Comparison of ENCODE assay signal across 28 mouse cellular contexts in the genomic region with DNA sequence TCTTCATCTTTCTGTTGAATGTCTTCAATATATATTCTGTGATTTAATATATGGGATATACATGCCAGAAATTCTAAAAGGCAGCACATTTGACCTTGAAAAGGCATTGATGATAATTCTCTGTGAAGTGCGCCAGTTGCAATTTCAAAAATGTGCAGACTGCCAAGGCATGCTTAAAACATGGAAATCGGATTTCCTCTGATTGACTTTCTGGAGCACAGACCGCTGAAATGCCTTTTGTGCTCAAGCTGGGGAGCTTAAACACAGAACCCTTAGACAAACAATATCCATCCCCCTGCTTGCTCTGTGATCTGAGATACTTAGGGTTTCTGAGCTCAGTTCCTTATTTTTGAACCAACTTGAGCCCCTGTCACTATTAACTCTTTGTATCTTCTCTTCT. TPM values are rescaled to one million over a fixed set of nuclear protein-coding genes. Genes with fewer than 3 reads are reported as not detected.
A peak's percentile ranks its signal among the peaks of the same experiment; 100 is the strongest.
DNase-seq lines count a peak whose midpoint lies in the region; ATAC-seq and TF ChIP-seq lines count a peak whose summit lies in the region.
"Had no signal": no experiment of that assay in that cellular context is flagged by ENCODE, and none has a peak within 500 bp of the region (broad histone marks: within the 10 kb centered on the region; RNA-seq: fewer than 3 reads in every experiment).

No protein-coding gene starts in this region.

- DNase-seq in embryonic facial prominence, embryonic 11.5 days (ENCODE audit: low spot score): peak; percentile 24
- DNase-seq in embryonic facial prominence, embryonic 10.5 days (ENCODE audit: low spot score): no peak
- DNase-seq in hindbrain, postnatal 0 days (ENCODE audit: low spot score): peak; percentile 44
- DNase-seq in hindbrain, embryonic 11.5 days (ENCODE audit: low spot score): no peak
- peak; percentile 61 for DNase-seq in midbrain, embryonic 14.5 days
- no peak for DNase-seq in natural killer cell, adult 2 months (ENCODE audit: low spot score in 2 of 2)
- DNase-seq: adrenal gland, adult 8-10 months; cerebellum, adult 11-12 months; heart, adult 2 months; heart, postnatal 4 days; kidney, adult 11 months; kidney, postnatal 36 days; liver, embryonic 13.5 days; lung, adult 18-20 months; lung, postnatal 10 days; thymus, adult 2 months; thymus, postnatal 36 days had no signal

- no peak for ATAC-seq in embryonic facial prominence, embryonic 11.5 days (replicated peaks; ENCODE audit: insufficient number of reproducible peaks, low FRiP score, low TSS enrichment, low read depth)
- ATAC-seq in hindbrain, postnatal 0 days: no peak
- ATAC-seq in hindbrain, embryonic 11.5 days (ENCODE audit: low FRiP score): no peak
- ATAC-seq in midbrain, embryonic 14.5 days (ENCODE audit: low FRiP score, low TSS enrichment): no peak
- no peak for ATAC-seq in midbrain, embryonic 13.5 days
- ATAC-seq: inflammation-experienced regulatory T-cells, adult 6 months had no signal

- no peaks in the 10 kb centered on the region for H3K27me3 ChIP-seq in embryonic facial prominence, embryonic 11.5 days (ENCODE audit: control insufficient read depth, insufficient read depth, low read length)
- no peaks in the 10 kb centered on the region for H3K27me3 ChIP-seq in embryonic facial prominence, embryonic 10.5 days (replicated peaks; ENCODE audit: low read depth, poor library complexity, severe bottlenecking)
- no peaks in the 10 kb centered on the region for H3K27me3 ChIP-seq in hindbrain, postnatal 0 days (ENCODE audit: insufficient read depth, low read length)
- no peaks in the 10 kb centered on the region for H3K27me3 ChIP-seq in hindbrain, embryonic 11.5 days (ENCODE audit: control insufficient read depth, insufficient read depth, low read length)
- H3K27me3 ChIP-seq in midbrain, embryonic 14.5 days (ENCODE audit: control insufficient read depth, insufficient read depth, low read length): no peaks in the 10 kb centered on the region
- H3K27me3 ChIP-seq in midbrain, embryonic 13.5 days: no peaks in the 10 kb centered on the region
- H3K27me3 ChIP-seq: heart, embryonic 12.5 days; kidney, embryonic 15.5 days; liver, embryonic 13.5 days; neural tube, embryonic 12.5 days had no signal

- no peak overlapping the region for H3K9ac ChIP-seq in embryonic facial prominence, embryonic 11.5 days (replicated peaks; ENCODE audit: low read length)
- no peak overlapping the region for H3K9ac ChIP-seq in hindbrain, postnatal 0 days (replicated peaks; ENCODE audit: low read length)
- no peak overlapping the region for H3K9ac ChIP-seq in hindbrain, embryonic 11.5 days (ENCODE audit: low read depth, low read length)
- no peak overlapping the region for H3K9ac ChIP-seq in midbrain, embryonic 14.5 days (replicated peaks; ENCODE audit: low read length)
- no peak overlapping the region for H3K9ac ChIP-seq in midbrain, embryonic 13.5 days (replicated peaks)
- H3K9ac ChIP-seq: heart, embryonic 12.5 days; hindbrain, embryonic 14.5 days; kidney, embryonic 15.5 days; liver, embryonic 13.5 days; neural tube, embryonic 12.5 days had no signal

- TF ChIP-seq CTCF in hindbrain, postnatal 0 days (IDR thresholded peaks at IDR 0.05; ENCODE audit: low read depth): no peak

- H3K4me3 ChIP-seq in embryonic facial prominence, embryonic 11.5 days (ENCODE audit: low read depth, low read length): no peak overlapping the region
- H3K4me3 ChIP-seq in embryonic facial prominence, embryonic 10.5 days: no peak overlapping the region
- no peak overlapping the region for H3K4me3 ChIP-seq in hindbrain, postnatal 0 days (ENCODE audit: low read length)
- no peak overlapping the region for H3K4me3 ChIP-seq in hindbrain, embryonic 11.5 days (ENCODE audit: low read depth, low read length)
- H3K4me3 ChIP-seq in midbrain, embryonic 14.5 days (replicated peaks; ENCODE audit: low read depth, low read length): no peak overlapping the region
- H3K4me3 ChIP-seq in midbrain, embryonic 13.5 days (replicated peaks): no peak overlapping the region
- H3K4me3 ChIP-seq: heart, adult 2 months; heart, embryonic 12.5 days; kidney, embryonic 15.5 days; layer of hippocampus, adult 2 months; liver, embryonic 13.5 days; neural tube, embryonic 12.5 days had no signal

- no peaks in the 10 kb centered on the region for H3K36me3 ChIP-seq in embryonic facial prominence, embryonic 11.5 days (replicated peaks; ENCODE audit: control insufficient read depth, insufficient read depth, low read depth, low read length)
- H3K36me3 ChIP-seq in embryonic facial prominence, embryonic 10.5 days (replicated peaks): no peaks in the 10 kb centered on the region
- H3K36me3 ChIP-seq in hindbrain, postnatal 0 days (ENCODE audit: insufficient read depth, low read length): no peaks in the 10 kb centered on the region
- H3K36me3 ChIP-seq in hindbrain, embryonic 11.5 days (ENCODE audit: control insufficient read depth, insufficient read depth, low read length): no peaks in the 10 kb centered on the region
- H3K36me3 ChIP-seq in midbrain, embryonic 14.5 days (ENCODE audit: control insufficient read depth, insufficient read depth, low read length): no peaks in the 10 kb centered on the region
- no peaks in the 10 kb centered on the region for H3K36me3 ChIP-seq in midbrain, embryonic 13.5 days
- H3K36me3 ChIP-seq: G1E; heart, embryonic 12.5 days; kidney, embryonic 15.5 days; liver, embryonic 13.5 days; neural tube, embryonic 12.5 days had no signal

- H3K4me2 ChIP-seq in embryonic facial prominence, embryonic 11.5 days (ENCODE audit: low read depth, low read length): no peak overlapping the region
- H3K4me2 ChIP-seq in hindbrain, postnatal 0 days (ENCODE audit: low read depth, low read length): no peak overlapping the region
- H3K4me2 ChIP-seq in hindbrain, embryonic 11.5 days (replicated peaks; ENCODE audit: low read depth, low read length): no peak overlapping the region
- H3K4me2 ChIP-seq in midbrain, embryonic 14.5 days (ENCODE audit: low read length): no peak overlapping the region
- H3K4me2 ChIP-seq in midbrain, embryonic 13.5 days (replicated peaks): no peak overlapping the region
- H3K4me2 ChIP-seq: heart, embryonic 12.5 days; hindbrain, embryonic 14.5 days; kidney, embryonic 15.5 days; liver, embryonic 13.5 days; neural tube, embryonic 12.5 days had no signal

- H3K27ac ChIP-seq in embryonic facial prominence, embryonic 11.5 days (replicated peaks; ENCODE audit: low read depth, low read length): no peak overlapping the region
- no peak overlapping the region for H3K27ac ChIP-seq in embryonic facial prominence, embryonic 10.5 days (replicated peaks)
- no peak overlapping the region for H3K27ac ChIP-seq in hindbrain, postnatal 0 days
- H3K27ac ChIP-seq in hindbrain, embryonic 11.5 days (ENCODE audit: low read depth, low read length): no peak overlapping the region
- H3K27ac ChIP-seq in midbrain, embryonic 14.5 days (replicated peaks; ENCODE audit: low read depth, low read length): no peak overlapping the region
- no peak overlapping the region for H3K27ac ChIP-seq in midbrain, embryonic 13.5 days
- H3K27ac ChIP-seq: heart, adult 2 months; hindbrain, embryonic 14.5 days; kidney, embryonic 15.5 days; layer of hippocampus, adult 2 months; liver, embryonic 13.5 days; neural tube, embryonic 12.5 days had no signal

- H3K4me1 ChIP-seq in embryonic facial prominence, embryonic 11.5 days (ENCODE audit: control insufficient read depth, insufficient read depth, low read length): no peaks in the 10 kb centered on the region
- 0 out of 2 replicates have a peak, but pooled peaks cover 2% of the 10 kb centered on the region for H3K4me1 ChIP-seq in embryonic facial prominence, embryonic 10.5 days
- H3K4me1 ChIP-seq in hindbrain, postnatal 0 days (ENCODE audit: insufficient read depth, low read length): no peaks in the 10 kb centered on the region
- no peaks in the 10 kb centered on the region for H3K4me1 ChIP-seq in hindbrain, embryonic 11.5 days (replicated peaks; ENCODE audit: control insufficient read depth, insufficient read depth, low read length)
- H3K4me1 ChIP-seq in midbrain, embryonic 14.5 days (ENCODE audit: control insufficient read depth, insufficient read depth, low read length): no peaks in the 10 kb centered on the region
- peaks cover 8% of the 10 kb centered on the region for H3K4me1 ChIP-seq in midbrain, embryonic 13.5 days (replicated peaks)
- H3K4me1 ChIP-seq: heart, embryonic 12.5 days; kidney, embryonic 15.5 days; liver, embryonic 13.5 days; neural tube, embryonic 12.5 days had no signal

- H3K9me3 ChIP-seq in embryonic facial prominence, embryonic 11.5 days (replicated peaks; ENCODE audit: control insufficient read depth, low read length): no peaks in the 10 kb centered on the region
- no peaks in the 10 kb centered on the region for H3K9me3 ChIP-seq in embryonic facial prominence, embryonic 10.5 days
- H3K9me3 ChIP-seq in hindbrain, postnatal 0 days (ENCODE audit: low read length): no peaks in the 10 kb centered on the region
- H3K9me3 ChIP-seq in hindbrain, embryonic 11.5 days (ENCODE audit: control insufficient read depth, low read length): no peaks in the 10 kb centered on the region
- no peaks in the 10 kb centered on the region for H3K9me3 ChIP-seq in midbrain, embryonic 14.5 days (ENCODE audit: control insufficient read depth, low read length)
- no peaks in the 10 kb centered on the region for H3K9me3 ChIP-seq in midbrain, embryonic 13.5 days
- H3K9me3 ChIP-seq: heart, embryonic 12.5 days; kidney, embryonic 15.5 days; liver, embryonic 13.5 days; neural tube, embryonic 12.5 days had no signal

- 49% methylated on average over 3 of the region's 3 CpGs for WGBS in embryonic facial prominence, embryonic 11.5 days
- WGBS in embryonic facial prominence, embryonic 10.5 days: 74% methylated on average over 3 of the region's 3 CpGs
- 63% methylated on average over 3 of the region's 3 CpGs for WGBS in hindbrain, postnatal 0 days
- 64% methylated on average over 3 of the region's 3 CpGs for WGBS in hindbrain, embryonic 11.5 days
- WGBS in midbrain, embryonic 14.5 days: 32% methylated on average over 3 of the region's 3 CpGs
- WGBS in midbrain, embryonic 13.5 days: 38% methylated on average over 3 of the region's 3 CpGs

RNA-seq across cellular contexts. Expression of a gene that starts 14.2 kb away (rescaled TPM):
- 0.39 and 0.46 TPM in 2 replicates for polyA plus RNA-seq in embryonic facial prominence, embryonic 11.5 days (2014; fragmentation: Nextera tagmentation; extraction: Ambion mirVana)
- 0.26 and 0.27 TPM in 2 replicates for polyA plus RNA-seq in embryonic facial prominence, embryonic 10.5 days (2016; fragmentation: Nextera tagmentation; extraction: Ambion mirVana)
- total RNA-seq in hindbrain, postnatal 0 days (2014; rRNA removed): 37.6 and 39.3 TPM in 2 replicates
- 12.1 and 12.5 TPM in 2 replicates for polyA plus RNA-seq in hindbrain, postnatal 0 days (2015; fragmentation: Nextera tagmentation; extraction: Ambion mirVana)
- 2.9 and 3.4 TPM in 2 replicates for polyA plus RNA-seq in hindbrain, embryonic 11.5 days (2014; fragmentation: Nextera tagmentation; extraction: Ambion mirVana)
- 14.8 and 15.4 TPM in 2 replicates for polyA plus RNA-seq in midbrain, embryonic 14.5 days (2014; fragmentation: Nextera tagmentation; extraction: Ambion mirVana)
- 6.8 and 7.1 TPM in 2 replicates for polyA plus RNA-seq in midbrain, embryonic 13.5 days (2015; fragmentation: Nextera tagmentation; extraction: Ambion mirVana)
- total RNA-seq: gastrocnemius, adult 8-10 months; gastrocnemius, postnatal 4 days; heart, adult 2 months; heart, postnatal 4 days had no signal
- polyA plus RNA-seq: G1E; heart, adult 2 months; heart, embryonic 12.5 days; heart, postnatal 0 days; inflammation-experienced regulatory T-cells, adult 6 months had no signal

Comparison
In these comparisons a context has a peak if more than half of its experiments do, and no peak if none do; other contexts are left out.
1. DNase-seq: peak in embryonic facial prominence, embryonic 11.5 days (single experiment), hindbrain, postnatal 0 days (single experiment) and midbrain, embryonic 14.5 days (single experiment); none in embryonic facial prominence, embryonic 10.5 days (single experiment), hindbrain, embryonic 11.5 days (single experiment) and natural killer cell, adult 2 months (0 of 2).